Mouse (Mus musculus) myocyte (in vitro differentiated cells): Measurements from ENCODE around the gene Pfkp.

Source experiments
- MAX ChIP-seq: IDR thresholded peaks from one replicate; pipeline ENCODE4 v1.6.1; 2011; ENCODE audit warnings: low read depth, mild to moderate bottlenecking, control low read depth
- POLR2A ChIP-seq: IDR thresholded peaks from one replicate; pipeline ENCODE4 v1.6.1; 2011; ENCODE audit warnings: low read depth, mild to moderate bottlenecking, control low read depth, moderate library complexity; ENCODE audit not compliant: insufficient read length
- TCF12 ChIP-seq: IDR thresholded peaks from one replicate; pipeline ENCODE4 v1.6.1; 2011; ENCODE audit warnings: mild to moderate bottlenecking, control low read depth; ENCODE audit not compliant: poor library complexity, insufficient read depth, severe bottlenecking

GRCm38 (mm10) chr13:6643968-6644367 is 4.6 kb downstream of the Pfkp start:
- TF ChIP-seq POLR2A (no peak), MAX (no peak), TCF12 (no peak)
